Comparison of ENCODE assay signal across 9 mouse cellular contexts in the genomic region with DNA sequence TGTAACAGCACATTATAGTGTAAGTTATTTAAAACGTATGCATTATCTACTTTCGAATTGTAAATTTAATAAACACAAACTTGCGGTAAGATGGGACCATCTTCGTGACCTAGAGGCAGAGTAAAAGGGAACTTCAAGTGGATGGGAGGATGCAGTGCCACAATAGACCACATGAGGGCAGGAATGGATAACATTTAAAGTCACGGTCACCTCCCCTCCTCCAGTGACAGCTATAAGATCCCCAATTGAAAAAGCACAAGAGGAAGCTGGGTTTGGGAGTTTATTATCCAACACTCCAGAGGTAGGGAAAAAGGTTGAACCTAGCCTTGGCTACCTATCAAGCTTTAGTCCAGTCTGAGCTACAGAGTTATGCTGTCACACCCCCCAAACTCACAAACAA. TPM values are rescaled to one million over a fixed set of nuclear protein-coding genes. Genes with fewer than 3 reads are reported as not detected.
DNase-seq lines count a peak whose midpoint lies in the region; ATAC-seq lines count a peak whose summit lies in the region.
"Had no signal": no experiment of that assay in that cellular context is flagged by ENCODE, and none has a peak within 500 bp of the region (broad histone marks: within the 10 kb centered on the region; RNA-seq: fewer than 3 reads in every experiment).

No protein-coding gene starts in this region.

- peak; percentile 7 for DNase-seq in 3134 (ENCODE audit: extremely low read depth, insufficient read length, low spot score)
- DNase-seq in B cell, adult 2 months, result peak; percentile 59 to 71
- peak; percentile 74 for DNase-seq in brain, adult 2 months (ENCODE audit: low read depth, low spot score)
- DNase-seq in induced T-regulatory cell, adult 2 months (ENCODE audit: low read depth), result peak; percentile 68
- DNase-seq in limb, embryonic 11.5 days (ENCODE audit: low spot score), result peak; percentile 63
- DNase-seq in yolk sac, embryonic 10.5 days (ENCODE audit: low spot score), result no peak

- H3K9ac ChIP-seq in forebrain, embryonic 12.5 days, result no peak overlapping the region
- H3K9ac ChIP-seq in limb, embryonic 11.5 days (ENCODE audit: low read length), result no peak overlapping the region
- H3K9ac ChIP-seq in neural tube, embryonic 12.5 days, result no peak overlapping the region

- no peak overlapping the region for H3K27ac ChIP-seq in forebrain, embryonic 12.5 days
- no peak overlapping the region for H3K27ac ChIP-seq in limb, embryonic 11.5 days (replicated peaks; ENCODE audit: low read depth, low read length)
- no peak overlapping the region for H3K27ac ChIP-seq in neural tube, embryonic 12.5 days

- H3K4me3 ChIP-seq in forebrain, embryonic 12.5 days (replicated peaks), result no peak overlapping the region
- no peak overlapping the region for H3K4me3 ChIP-seq in limb, embryonic 11.5 days (ENCODE audit: low read depth, low read length)
- no peak overlapping the region for H3K4me3 ChIP-seq in neural tube, embryonic 12.5 days

- no peaks in the 10 kb centered on the region for H3K4me1 ChIP-seq in forebrain, embryonic 12.5 days
- H3K4me1 ChIP-seq in limb, embryonic 11.5 days (ENCODE audit: control insufficient read depth, insufficient read depth, low read length), result no peaks in the 10 kb centered on the region
- no peaks in the 10 kb centered on the region for H3K4me1 ChIP-seq in neural tube, embryonic 12.5 days

- H3K36me3 ChIP-seq in forebrain, embryonic 12.5 days (replicated peaks), result peaks cover 4% of the 10 kb centered on the region
- no peaks in the 10 kb centered on the region for H3K36me3 ChIP-seq in limb, embryonic 11.5 days (ENCODE audit: control insufficient read depth, insufficient read depth, low read length)
- H3K36me3 ChIP-seq in neural tube, embryonic 12.5 days, result peaks cover 5% of the 10 kb centered on the region; the same call in 1 of the 2 replicates

- 33% methylated on average over 5 of the region's 5 CpGs for WGBS in forebrain, embryonic 12.5 days
- 38% methylated on average over 5 of the region's 5 CpGs for WGBS in limb, embryonic 11.5 days
- 36% methylated on average over 5 of the region's 5 CpGs for WGBS in neural tube, embryonic 12.5 days

- ATAC-seq in forebrain, embryonic 12.5 days (ENCODE audit: low FRiP score), result 0 out of 2 replicates have a peak, but pooled peaks have one; percentile 27
- no peak for ATAC-seq in limb, embryonic 11.5 days (ENCODE audit: insufficient number of reproducible peaks, low FRiP score, low TSS enrichment, low read depth)
- 0 out of 2 replicates have a peak, but pooled peaks have one; percentile 21 for ATAC-seq in neural tube, embryonic 12.5 days (ENCODE audit: low FRiP score, low read depth)

- no peak overlapping the region for H3K4me2 ChIP-seq in forebrain, embryonic 12.5 days
- no peak overlapping the region for H3K4me2 ChIP-seq in limb, embryonic 11.5 days (ENCODE audit: low read depth, severe bottlenecking)
- H3K4me2 ChIP-seq in neural tube, embryonic 12.5 days (replicated peaks), result no peak overlapping the region

- H3K27me3 ChIP-seq in forebrain, embryonic 12.5 days, result no peaks in the 10 kb centered on the region; the same call in 1 of the 2 replicates
- H3K27me3 ChIP-seq in limb, embryonic 11.5 days (ENCODE audit: control insufficient read depth, insufficient read depth, low read length), result no peaks in the 10 kb centered on the region
- H3K27me3 ChIP-seq in neural tube, embryonic 12.5 days (replicated peaks), result no peaks in the 10 kb centered on the region

- H3K9me3 ChIP-seq in forebrain, embryonic 12.5 days, result no peaks in the 10 kb centered on the region
- H3K9me3 ChIP-seq in limb, embryonic 11.5 days (ENCODE audit: control insufficient read depth, low read length), result no peaks in the 10 kb centered on the region
- no peaks in the 10 kb centered on the region for H3K9me3 ChIP-seq in neural tube, embryonic 12.5 days

RNA-seq across cellular contexts. Expression of a gene that starts 14.7 kb away (rescaled TPM):
- 87.7 and 93.5 TPM in 2 replicates for polyA plus RNA-seq in forebrain, embryonic 12.5 days (2016; fragmentation: Nextera tagmentation; extraction: Ambion mirVana)
- 117 and 124 TPM in 2 replicates for polyA plus RNA-seq in limb, embryonic 11.5 days (2014; fragmentation: Nextera tagmentation; extraction: Ambion mirVana)
- polyA plus RNA-seq in neural tube, embryonic 12.5 days (2016; fragmentation: Nextera tagmentation; extraction: Ambion mirVana), result 77.5 and 77.8 TPM in 2 replicates

RNA-seq across cellular contexts. Expression of a gene that starts 27.4 kb away (rescaled TPM):
- polyA plus RNA-seq in forebrain, embryonic 12.5 days (2016; fragmentation: Nextera tagmentation; extraction: Ambion mirVana), result 27.1 and 27.9 TPM in 2 replicates
- polyA plus RNA-seq in limb, embryonic 11.5 days (2014; fragmentation: Nextera tagmentation; extraction: Ambion mirVana), result 48.9 and 50.3 TPM in 2 replicates
- polyA plus RNA-seq in neural tube, embryonic 12.5 days (2016; fragmentation: Nextera tagmentation; extraction: Ambion mirVana), result 36.8 and 38.4 TPM in 2 replicates

RNA-seq across cellular contexts. Expression of a gene that starts 48.7 kb away (rescaled TPM):
- polyA plus RNA-seq in forebrain, embryonic 12.5 days (2016; fragmentation: Nextera tagmentation; extraction: Ambion mirVana), result not detected in 2 replicates
- not detected in 2 replicates for polyA plus RNA-seq in limb, embryonic 11.5 days (2014; fragmentation: Nextera tagmentation; extraction: Ambion mirVana)
- polyA plus RNA-seq in neural tube, embryonic 12.5 days (2016; fragmentation: Nextera tagmentation; extraction: Ambion mirVana), result not detected in 2 replicates
- polyA plus RNA-seq: heart, embryonic 14.5 days had no signal
